Mouse (Mus musculus): ENCODE results near the gene Islr2. TPM values are rescaled to one million over a fixed set of nuclear protein-coding genes. Genes with fewer than 3 reads are reported as not detected.

Gene Islr2
- total RNA-seq, 4 experiments from 2014 or later = 1.2 to 1.9 (median 1.7) TPM

- DNase-seq = no peak
These were observed 7.2 kb downstream of the Islr2 start for GRCm38 (mm10) chr9:58196610-58197567.

- no peak for DNase-seq
These were observed 8.0 kb downstream of the Islr2 start for GRCm38 (mm10) chr9:58196141-58196540.

- DNase-seq = no peak
These were observed 8.4 kb downstream of the Islr2 start for GRCm38 (mm10) chr9:58195671-58196070.

- no peak for DNase-seq
These were observed 9.9 kb downstream of the Islr2 start for GRCm38 (mm10) chr9:58194222-58194621.

GRCm38 (mm10) chr9:58184456-58184855, 19.7 kb downstream of the Islr2 start:
- no peak for DNase-seq

GRCm38 (mm10) chr9:58179390-58179789, 24.7 kb downstream of the Islr2 start:
- no peak for DNase-seq

GRCm38 (mm10) chr9:58177165-58177564, 27.0 kb downstream of the Islr2 start:
- no peak for DNase-seq

GRCm38 (mm10) chr9:58175745-58176487, 28.2 kb downstream of the Islr2 start:
- DNase-seq = no peak

- no peak for DNase-seq
These were observed 29.3 kb downstream of the Islr2 start for GRCm38 (mm10) chr9:58174818-58175251.

GRCm38 (mm10) chr9:58172863-58173262, 31.3 kb downstream of the Islr2 start:
- DNase-seq = no peak

- no peak for DNase-seq
These were observed 34.7 kb downstream of the Islr2 start for GRCm38 (mm10) chr9:58169426-58169825.

GRCm38 (mm10) chr9:58168880-58169279, 35.2 kb downstream of the Islr2 start:
- DNase-seq = no peak

- DNase-seq = no peak
These were observed 38.3 kb downstream of the Islr2 start for GRCm38 (mm10) chr9:58165779-58166178.

GRCm38 (mm10) chr9:58163146-58163545, 41.0 kb downstream of the Islr2 start:
- DNase-seq = peak; percentile 52

- no peak for DNase-seq
These were observed 41.9 kb downstream of the Islr2 start for GRCm38 (mm10) chr9:58162173-58162572.

- no peak for DNase-seq
These were observed 43.8 kb downstream of the Islr2 start for GRCm38 (mm10) chr9:58160315-58160714.

- no peak for DNase-seq
These were observed 44.3 kb downstream of the Islr2 start for GRCm38 (mm10) chr9:58159855-58160254.

- DNase-seq = no peak
These were observed 45.4 kb downstream of the Islr2 start for GRCm38 (mm10) chr9:58158541-58159311.

- DNase-seq = no peak
These were observed 46.3 kb downstream of the Islr2 start for GRCm38 (mm10) chr9:58157838-58158237.

- no peak for DNase-seq
These were observed 47.1 kb downstream of the Islr2 start for GRCm38 (mm10) chr9:58156819-58157560.

- no peak for DNase-seq
These were observed 48.8 kb downstream of the Islr2 start for GRCm38 (mm10) chr9:58155366-58155765.

- no peak for DNase-seq
These were observed 51.0 kb downstream of the Islr2 start for GRCm38 (mm10) chr9:58153095-58153494.

Data from adrenal gland, adult 8-10 months (tissue).